Mouse (Mus musculus) erythroblast, embryonic 14.5 days (primary cell): ENCODE measurements around the gene U2af1l4. TPM values are rescaled to one million over a fixed set of nuclear protein-coding genes. Genes with fewer than 3 reads are reported as not detected.

Experiments
- H3K27me3 ChIP-seq: 2 replicates; pipeline ENCODE4 v1.6.1; 2012; ENCODE audit warnings: inconsistent platforms; ENCODE audit not compliant: control insufficient read depth
- H3K36me3 ChIP-seq: 2 replicates; pipeline ENCODE4 v1.6.1; 2012; ENCODE audit warnings: mild to moderate bottlenecking, inconsistent platforms; ENCODE audit not compliant: control insufficient read depth
- H3K4me1 ChIP-seq: 2 replicates; pipeline ENCODE4 v1.6.1; 2012; ENCODE audit warnings: inconsistent platforms; ENCODE audit not compliant: control insufficient read depth
- H3K4me3 ChIP-seq: replicated peaks from 2 replicates; pipeline ENCODE3; 2012; ENCODE audit warnings: moderate library complexity, mild to moderate bottlenecking, inconsistent platforms
- H3K9me3 ChIP-seq: 2 replicates; pipeline ENCODE4 v1.6.1; 2012; ENCODE audit warnings: low read length, inconsistent platforms, mixed read lengths; ENCODE audit not compliant: control insufficient read depth
- GATA1 ChIP-seq: IDR thresholded peaks from 2 replicates; pipeline ENCODE4 v1.6.1; 2012; ENCODE audit warnings: low read length, inconsistent platforms, mixed read lengths
- TAL1 ChIP-seq: IDR thresholded peaks from 3 replicates; pipeline ENCODE4 v1.6.1; 2012; ENCODE audit warnings: low read length, inconsistent platforms, mixed read lengths
- polyA plus RNA-seq: library from polyadenylated mRNA; stranded (reverse); fragments of >175 nt; gene quantifications from 2 replicates; pipeline ENCODE4 v1.2.3, GENCODE M21; 2012

The U2af1l4 gene
- polyA plus RNA-seq, 1 experiment: 5.6 TPM

DNA sequence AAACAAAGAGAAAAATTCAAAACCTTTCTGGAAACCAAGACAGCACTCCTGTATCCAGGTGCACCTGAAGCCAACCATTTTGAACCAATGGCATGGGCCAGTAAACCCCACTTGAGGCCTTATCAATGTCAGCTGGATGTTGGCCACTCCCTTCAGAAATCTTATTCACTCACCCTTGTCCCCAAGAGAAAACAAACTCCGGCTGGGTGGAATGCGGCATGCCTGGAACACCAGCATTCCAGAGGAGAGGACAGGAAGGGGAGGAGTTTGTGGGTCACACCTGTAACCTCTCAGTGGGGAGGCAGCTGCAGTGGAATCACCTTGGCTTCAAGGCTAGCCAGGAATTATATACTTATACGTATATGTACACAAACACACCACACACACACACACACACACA lies 39.5 kb downstream of the U2af1l4 start:
- no peak overlapping the region for H3K4me3 ChIP-seq
- H3K9me3 ChIP-seq: no peaks in the 10 kb centered on the region
- H3K36me3 ChIP-seq: no peaks in the 10 kb centered on the region
- TF ChIP-seq GATA1: no peak
- no peak for TF ChIP-seq TAL1
- peaks cover 18% of the 10 kb centered on the region for H3K4me1 ChIP-seq
- H3K27me3 ChIP-seq: no peaks in the 10 kb centered on the region

DNA sequence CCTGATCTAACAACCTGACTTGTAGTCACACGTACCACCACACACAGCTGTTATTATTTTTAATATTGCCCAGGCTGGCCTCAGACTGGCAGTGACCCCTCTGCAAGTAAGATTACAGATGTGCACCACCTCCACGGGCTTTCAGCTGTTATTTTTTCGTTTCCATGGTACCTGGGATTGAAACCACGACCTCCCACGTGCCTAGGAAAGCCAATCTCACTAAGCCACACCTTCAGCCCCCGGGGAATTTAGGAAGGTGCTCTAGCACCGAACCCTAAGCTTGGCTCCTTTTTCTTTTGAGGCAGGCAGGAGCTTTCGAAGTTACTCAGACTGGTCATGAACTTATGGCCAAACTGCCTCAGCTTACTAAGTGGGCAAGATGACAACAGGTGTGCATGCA lies 41.3 kb downstream of the U2af1l4 start:
- no peak overlapping the region for H3K4me3 ChIP-seq
- no peak for TF ChIP-seq GATA1
- no peak for TF ChIP-seq TAL1
- no peaks in the 10 kb centered on the region for H3K36me3 ChIP-seq

DNA sequence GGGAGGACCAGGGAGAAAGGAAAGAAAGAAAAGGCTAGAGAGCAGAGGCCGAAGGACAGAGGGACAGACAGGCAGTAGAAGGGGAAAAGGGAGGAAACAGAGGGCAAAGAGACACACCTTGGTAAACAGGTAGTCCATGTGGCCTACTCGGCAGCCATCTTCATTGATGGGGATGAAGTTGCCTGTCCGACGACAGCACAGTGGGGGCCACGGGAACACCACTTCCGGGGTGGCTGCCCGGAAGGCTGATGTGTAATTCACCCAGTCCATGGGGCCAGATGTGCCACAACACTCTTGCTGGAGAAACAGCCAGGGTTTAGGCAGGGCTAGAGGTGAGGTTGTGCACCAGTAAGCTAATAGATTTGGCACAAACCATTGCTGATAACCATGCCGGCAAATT lies 41.8 kb downstream of the U2af1l4 start:
- Histone ChIP-seq H3K27me3 (no peaks in the 10 kb centered on the region), H3K9me3 (no peaks in the 10 kb centered on the region), H3K4me3 (no peak overlapping the region), H3K36me3 (no peaks in the 10 kb centered on the region), H3K4me1 (peaks cover 14% of the 10 kb centered on the region)
- TF ChIP-seq GATA1: no peak
- TF ChIP-seq TAL1: no peak

More for the DNA sequence above, 41.3 kb downstream of the U2af1l4 start:
- H3K27me3 ChIP-seq: no peaks in the 10 kb centered on the region
- no peaks in the 10 kb centered on the region for H3K9me3 ChIP-seq
- H3K4me1 ChIP-seq: peaks cover 18% of the 10 kb centered on the region

DNA sequence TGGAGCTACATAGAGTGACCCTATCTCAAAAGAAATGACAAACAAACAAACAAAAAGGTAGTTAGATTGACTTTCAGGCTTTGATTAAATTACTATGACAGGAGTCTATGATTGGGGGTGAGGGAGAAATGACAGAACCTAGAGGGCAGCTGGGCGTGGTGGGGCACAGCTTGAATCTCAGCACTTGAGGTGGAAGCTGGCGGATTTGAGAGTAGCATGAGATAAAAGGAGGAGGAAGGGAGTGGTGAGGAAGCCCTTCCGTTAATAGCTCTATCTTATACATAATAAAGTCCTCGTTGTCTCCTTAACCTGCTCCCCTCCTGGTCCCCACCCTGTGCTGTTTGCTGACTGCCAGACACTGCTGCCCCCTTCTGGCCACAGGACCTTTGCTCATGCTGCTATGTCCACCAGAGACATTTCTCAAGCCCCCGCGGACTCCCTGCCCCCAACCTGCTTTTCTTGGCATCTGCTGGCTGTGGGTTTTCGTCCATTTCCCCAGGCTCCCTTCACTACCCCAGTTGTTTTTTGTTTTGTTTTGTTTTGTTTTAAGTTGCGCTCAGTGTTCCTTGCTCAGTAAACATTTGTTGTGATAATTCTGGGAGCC lies 44.7 kb downstream of the U2af1l4 start:
- Histone ChIP-seq H3K9me3 (no peaks in the 10 kb centered on the region), H3K36me3 (no peaks in the 10 kb centered on the region), H3K4me3 (no peak overlapping the region), H3K27me3 (no peaks in the 10 kb centered on the region; the same call in 1 of the 2 replicates), H3K4me1 (peaks cover 2% of the 10 kb centered on the region)
- TF ChIP-seq TAL1: no peak
- TF ChIP-seq GATA1: no peak

DNA sequence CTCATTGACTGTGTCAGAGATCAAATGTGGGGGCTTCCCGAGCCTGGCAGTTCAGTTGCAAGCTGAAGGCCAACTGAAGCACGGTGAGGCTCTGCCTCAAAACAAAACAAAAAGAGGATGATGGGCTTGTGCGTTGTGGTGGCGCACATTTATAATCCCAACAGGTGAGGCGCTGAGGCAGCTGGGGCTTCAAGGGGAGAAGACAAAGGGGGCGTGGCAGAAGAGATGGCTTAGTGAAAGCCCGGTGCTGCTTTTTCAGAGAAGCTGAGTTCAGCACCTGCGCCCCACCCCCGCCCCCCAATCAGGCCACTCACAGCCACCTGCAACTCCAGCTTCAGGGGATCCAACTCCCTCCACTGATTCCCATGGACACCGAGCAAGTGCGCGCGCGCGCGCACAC lies 45.4 kb downstream of the U2af1l4 start:
- Histone ChIP-seq H3K4me1 (peaks cover 4% of the 10 kb centered on the region), H3K27me3 (no peaks in the 10 kb centered on the region; the same call in 1 of the 2 replicates), H3K36me3 (no peaks in the 10 kb centered on the region), H3K9me3 (no peaks in the 10 kb centered on the region), H3K4me3 (no peak overlapping the region)
- TF ChIP-seq GATA1 (no peak), TAL1 (no peak)

DNA sequence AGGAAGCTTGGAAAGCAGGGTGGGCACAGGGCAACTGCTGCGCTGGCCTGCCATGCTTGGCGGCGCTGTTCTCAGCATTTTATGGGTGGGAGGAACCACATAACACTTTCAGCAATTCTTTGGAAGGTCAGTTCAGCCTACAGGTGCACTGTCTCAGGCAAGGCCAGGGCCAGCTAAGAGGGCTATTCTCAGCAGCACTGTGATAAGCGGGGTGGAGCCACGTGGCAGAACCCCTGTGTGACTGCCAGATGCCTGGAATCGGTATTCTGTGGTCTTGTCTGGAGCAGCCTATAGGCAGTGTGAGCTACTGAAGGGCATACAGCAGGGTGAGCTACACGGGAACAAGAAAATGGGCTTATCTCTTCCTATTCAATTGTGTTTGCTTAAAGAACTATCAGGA lies 46.9 kb downstream of the U2af1l4 start:
- no peaks in the 10 kb centered on the region for H3K36me3 ChIP-seq
- no peaks in the 10 kb centered on the region; the same call in 1 of the 2 replicates for H3K27me3 ChIP-seq
- H3K9me3 ChIP-seq: no peaks in the 10 kb centered on the region
- no peak overlapping the region for H3K4me3 ChIP-seq
- H3K4me1 ChIP-seq: peaks cover 8% of the 10 kb centered on the region
- no peak for TF ChIP-seq TAL1
- TF ChIP-seq GATA1: no peak

DNA sequence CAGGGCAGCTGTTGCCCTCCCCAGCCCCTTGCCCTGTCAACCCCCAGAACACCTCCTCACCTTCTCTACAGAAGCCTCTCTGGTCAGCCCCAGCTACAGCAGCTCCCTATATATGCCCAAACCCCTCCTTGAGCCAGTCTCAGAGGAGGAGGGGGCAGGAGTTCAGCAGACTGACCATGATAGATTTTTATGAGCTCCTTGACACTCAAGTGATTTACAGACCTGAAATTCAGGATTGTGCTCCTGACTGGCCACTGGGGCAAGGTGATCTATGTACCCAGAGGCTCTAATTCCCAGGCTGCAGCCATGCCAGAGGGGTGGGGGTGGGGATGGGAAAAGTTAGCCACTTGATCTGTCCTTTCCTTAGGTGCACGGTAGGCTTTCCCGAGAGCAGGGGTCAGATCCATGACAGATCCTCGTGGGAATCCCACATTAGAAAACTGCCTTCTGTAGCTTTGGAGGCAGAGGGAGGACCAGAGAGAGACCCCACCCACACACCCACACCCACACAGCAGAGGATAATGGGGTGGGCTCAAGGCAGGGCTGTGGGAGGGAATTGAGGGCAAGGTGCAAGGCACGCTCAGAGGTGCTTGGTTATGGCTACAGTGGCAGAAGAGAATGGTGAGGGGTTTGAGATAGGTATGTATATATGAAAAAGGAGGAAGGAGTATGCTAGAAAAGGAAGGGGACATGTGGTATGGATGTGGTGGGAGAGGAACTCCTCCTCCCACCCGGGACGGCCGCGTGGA lies 49.7 kb downstream of the U2af1l4 start, which contains the start of gene Upk1a:
Upk1a (minus strand) TSS at position 194 of the 749 bp plus-strand sequence.
- Histone ChIP-seq H3K36me3 (peaks cover 20% of the 10 kb centered on the region), H3K27me3 (no peaks in the 10 kb centered on the region; the same call in 1 of the 2 replicates), H3K9me3 (no peaks in the 10 kb centered on the region), H3K4me3 (no peak within 1 kb of the TSS), H3K4me1 (peaks cover 15% of the 10 kb centered on the region)
- TF ChIP-seq GATA1 (no peak), TAL1 (no peak)

DNA sequence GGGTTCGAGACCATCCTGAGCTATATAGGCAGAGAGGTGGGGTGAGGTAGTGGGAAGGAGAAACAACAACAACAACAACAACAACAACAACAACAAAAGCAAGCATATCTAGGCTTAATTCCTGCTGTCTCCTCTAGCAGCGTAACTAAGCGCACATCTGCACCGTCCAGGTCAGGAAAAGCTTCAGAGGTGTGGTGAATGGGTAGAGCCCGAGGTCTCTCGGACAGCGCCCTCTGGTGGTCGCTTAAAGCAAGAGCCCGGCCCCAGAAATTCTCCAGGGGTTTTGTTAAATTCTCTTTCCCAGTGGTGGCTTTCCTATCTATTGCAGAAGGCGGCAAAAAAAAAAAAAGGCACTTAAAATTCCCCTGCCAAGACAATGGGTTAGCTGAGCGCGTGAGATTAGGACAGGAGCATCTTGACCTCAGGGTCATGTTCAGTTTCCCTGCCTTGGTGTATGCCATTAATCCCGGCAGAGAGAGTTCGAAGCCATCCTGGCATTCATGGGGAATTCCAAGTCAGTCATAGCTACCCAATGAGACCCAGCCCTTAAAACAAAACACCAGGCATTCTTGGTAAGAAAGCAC lies 50.5 kb downstream of the U2af1l4 start:
- H3K36me3 ChIP-seq: peaks cover 28% of the 10 kb centered on the region
- TF ChIP-seq GATA1: no peak
- TF ChIP-seq TAL1: no peak
- no peaks in the 10 kb centered on the region for H3K9me3 ChIP-seq
- no peak overlapping the region for H3K4me3 ChIP-seq
- no peaks in the 10 kb centered on the region; the same call in 1 of the 2 replicates for H3K27me3 ChIP-seq
- H3K4me1 ChIP-seq: peaks cover 16% of the 10 kb centered on the region

DNA sequence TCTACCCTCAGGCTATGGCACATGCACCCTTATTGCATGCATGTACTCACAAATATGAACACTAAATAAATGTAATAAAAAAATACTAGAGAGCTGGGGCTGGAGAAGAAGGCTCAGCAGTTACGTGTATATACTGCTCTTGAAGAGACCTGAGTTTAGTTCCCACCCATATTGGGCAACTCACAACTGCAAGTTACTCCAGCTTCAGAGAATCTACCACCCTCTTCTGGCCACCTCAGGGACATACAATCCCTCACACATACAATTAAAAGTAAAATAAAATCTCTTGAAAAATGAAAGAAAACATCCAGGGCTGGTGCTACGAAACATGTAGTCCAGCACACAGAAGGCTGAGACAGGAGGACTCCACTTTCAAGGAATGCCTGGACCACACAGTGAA lies 51.4 kb downstream of the U2af1l4 start:
- peaks cover 18% of the 10 kb centered on the region for H3K4me1 ChIP-seq

More for the DNA sequence above, 51.4 kb downstream of the U2af1l4 start:
- Histone ChIP-seq H3K36me3 (peaks cover 36% of the 10 kb centered on the region), H3K27me3 (no peaks in the 10 kb centered on the region; the same call in 1 of the 2 replicates), H3K9me3 (no peaks in the 10 kb centered on the region), H3K4me3 (no peak overlapping the region)
- TF ChIP-seq GATA1: no peak
- no peak for TF ChIP-seq TAL1

Other genes starting within 250 kb of the U2af1l4 start
- 0.04 and 0.13 TPM in 2 replicates for gene Syne4, start 248.5 kb upstream of the U2af1l4 start, polyA plus RNA-seq
- not detected in 2 replicates for gene E130208F15Rik, start 241.6 kb upstream of the U2af1l4 start, polyA plus RNA-seq
- 0.45 and 0.47 TPM in 2 replicates for gene Sdhaf1, start 239.4 kb upstream of the U2af1l4 start, polyA plus RNA-seq
- 0.05 TPM in 1 of 2 replicates, not detected in the other for gene Lrfn3, start 200.5 kb upstream of the U2af1l4 start, polyA plus RNA-seq
- gene Tyrobp, start 149.5 kb upstream of the U2af1l4 start, polyA plus RNA-seq: 0.91 and 1.6 TPM in 2 replicates
- gene Hcst, start 143.4 kb upstream of the U2af1l4 start, polyA plus RNA-seq: not detected in 2 replicates
- 0.23 and 0.30 TPM in 2 replicates for gene Nfkbid, start 141.6 kb upstream of the U2af1l4 start, polyA plus RNA-seq
- gene Aplp1, start 117.8 kb upstream of the U2af1l4 start, polyA plus RNA-seq: 0.13 and 0.33 TPM in 2 replicates
- 0.02 and 0.05 TPM in 2 replicates for gene Kirrel2, start 105.6 kb upstream of the U2af1l4 start, polyA plus RNA-seq
- gene Nphs1, start 105.0 kb upstream of the U2af1l4 start, polyA plus RNA-seq: not detected in 2 replicates
- gene Prodh2, start 69.7 kb upstream of the U2af1l4 start, polyA plus RNA-seq: 0.11 and 0.36 TPM in 2 replicates
- 11.7 and 13.0 TPM in 2 replicates for gene Arhgap33, start 28.2 kb upstream of the U2af1l4 start, polyA plus RNA-seq
- 3.7 and 6.8 TPM in 2 replicates for gene Hspb6, start 11.1 kb upstream of the U2af1l4 start, polyA plus RNA-seq
- gene Proser3, start 11.0 kb upstream of the U2af1l4 start, polyA plus RNA-seq: 1.9 and 2.3 TPM in 2 replicates
- 14.5 and 17.0 TPM in 2 replicates for gene Lin37, start 3.5 kb upstream of the U2af1l4 start, polyA plus RNA-seq
- gene Gm49396, start within 50 bp of the U2af1l4 start, polyA plus RNA-seq: 0.15 and 0.18 TPM in 2 replicates
- gene Psenen, start 326 bp downstream of the U2af1l4 start, polyA plus RNA-seq: 8.0 and 8.9 TPM in 2 replicates
- 0.61 and 1.5 TPM in 2 replicates for gene Igflr1, start 2.1 kb downstream of the U2af1l4 start, polyA plus RNA-seq
- 5.2 and 6.8 TPM in 2 replicates for gene Kmt2b, start 25.4 kb downstream of the U2af1l4 start, polyA plus RNA-seq
- 0.07 and 0.20 TPM in 2 replicates for gene Zbtb32, start 35.6 kb downstream of the U2af1l4 start, polyA plus RNA-seq
- gene Upk1a, start 49.5 kb downstream of the U2af1l4 start, polyA plus RNA-seq: 0.10 and 0.14 TPM in 2 replicates
- 15.7 and 23.9 TPM in 2 replicates for gene Cox6b1, start 62.9 kb downstream of the U2af1l4 start, polyA plus RNA-seq
- not detected in 2 replicates for gene Etv2, start 72.6 kb downstream of the U2af1l4 start, polyA plus RNA-seq
- 22.7 and 23.2 TPM in 2 replicates for gene Rbm42, start 87.0 kb downstream of the U2af1l4 start, polyA plus RNA-seq
- 2.9 and 5.4 TPM in 2 replicates for gene Haus5, start 101.7 kb downstream of the U2af1l4 start, polyA plus RNA-seq
- gene Pmis2, start 108.3 kb downstream of the U2af1l4 start, polyA plus RNA-seq: not detected in 2 replicates
- not detected in 2 replicates for gene 2200002J24Rik, start 135.6 kb downstream of the U2af1l4 start, polyA plus RNA-seq
- gene Atp4a, start 148.9 kb downstream of the U2af1l4 start, polyA plus RNA-seq: not detected in 2 replicates
- gene Tmem147, start 166.2 kb downstream of the U2af1l4 start, polyA plus RNA-seq: 1.3 and 1.6 TPM in 2 replicates
- gene Gapdhs, start 180.4 kb downstream of the U2af1l4 start, polyA plus RNA-seq: not detected in 2 replicates
- 0.15 TPM in 1 of 2 replicates, not detected in the other for gene Sbsn, start 188.2 kb downstream of the U2af1l4 start, polyA plus RNA-seq
- gene Dmkn, start 200.5 kb downstream of the U2af1l4 start, polyA plus RNA-seq: not detected in 2 replicates
- gene Krtdap, start 224.6 kb downstream of the U2af1l4 start, polyA plus RNA-seq: not detected in 2 replicates